Comparison of ENCODE assay signal across 18 mouse cellular contexts in genomic region chr7:30136826-30137225, GRCm38 (mm10). TPM values are rescaled to one million over a fixed set of nuclear protein-coding genes. Genes with fewer than 3 reads are reported as not detected.
"Had no signal": no experiment of that assay in that cellular context is flagged by ENCODE, and none has a peak within 500 bp of the region (broad histone marks: within the 10 kb centered on the region; RNA-seq: fewer than 3 reads in every experiment).

No protein-coding gene starts in this region.

- H3K9me3 ChIP-seq: lung, embryonic 15.5 days; midbrain, embryonic 15.5 days had no signal

- H3K4me2 ChIP-seq: limb, embryonic 12.5 days; liver, embryonic 13.5 days; lung, embryonic 15.5 days; midbrain, embryonic 11.5 days; midbrain, embryonic 15.5 days; neural tube, embryonic 12.5 days had no signal

- H3K4me3 ChIP-seq: limb, embryonic 12.5 days; liver, embryonic 13.5 days; lung, embryonic 15.5 days; megakaryocyte, embryonic 14.5 days; midbrain, embryonic 15.5 days; neural tube, embryonic 12.5 days had no signal

- H3K27me3 ChIP-seq: limb, embryonic 12.5 days; liver, embryonic 13.5 days; lung, embryonic 15.5 days; megakaryocyte, embryonic 14.5 days; midbrain, embryonic 15.5 days; neural tube, embryonic 12.5 days had no signal

- DNase-seq: liver; liver, embryonic 13.5 days; liver, postnatal 0 days; lung, postnatal 14 days; retina, postnatal 1 day; right cerebral cortex, postnatal 4 days; spleen, adult 18-20 months; thymus, adult 18-20 months; thymus, postnatal 14 days had no signal

- H3K4me1 ChIP-seq: limb, embryonic 12.5 days; liver, embryonic 13.5 days; lung, embryonic 15.5 days; megakaryocyte, embryonic 14.5 days; midbrain, embryonic 15.5 days; neural tube, embryonic 12.5 days had no signal

- ATAC-seq: liver, postnatal 0 days; midbrain, embryonic 15.5 days had no signal

- H3K27ac ChIP-seq: limb, embryonic 12.5 days; liver, embryonic 13.5 days; lung, embryonic 15.5 days; macrophage; midbrain, embryonic 15.5 days; neural tube, embryonic 12.5 days had no signal

- H3K9ac ChIP-seq: limb, embryonic 12.5 days; liver, embryonic 13.5 days; liver, postnatal 0 days; lung, embryonic 15.5 days; midbrain, embryonic 15.5 days; neural tube, embryonic 12.5 days had no signal

RNA-seq across cellular contexts. Expression of gene Zfp566, which starts 46.5 kb away (rescaled TPM):
- total RNA-seq: monocyte, adult 5-6 weeks had no signal

RNA-seq across cellular contexts. Expression of gene Gm26920, which starts 46.6 kb away (rescaled TPM):
- total RNA-seq: monocyte, adult 5-6 weeks; neutrophil, adult 5-6 weeks had no signal
- polyA plus RNA-seq: liver, embryonic 13.5 days; liver, postnatal 0 days; macrophage had no signal
